ENCODE assay signal across 8 mouse cellular contexts in the genomic region with DNA sequence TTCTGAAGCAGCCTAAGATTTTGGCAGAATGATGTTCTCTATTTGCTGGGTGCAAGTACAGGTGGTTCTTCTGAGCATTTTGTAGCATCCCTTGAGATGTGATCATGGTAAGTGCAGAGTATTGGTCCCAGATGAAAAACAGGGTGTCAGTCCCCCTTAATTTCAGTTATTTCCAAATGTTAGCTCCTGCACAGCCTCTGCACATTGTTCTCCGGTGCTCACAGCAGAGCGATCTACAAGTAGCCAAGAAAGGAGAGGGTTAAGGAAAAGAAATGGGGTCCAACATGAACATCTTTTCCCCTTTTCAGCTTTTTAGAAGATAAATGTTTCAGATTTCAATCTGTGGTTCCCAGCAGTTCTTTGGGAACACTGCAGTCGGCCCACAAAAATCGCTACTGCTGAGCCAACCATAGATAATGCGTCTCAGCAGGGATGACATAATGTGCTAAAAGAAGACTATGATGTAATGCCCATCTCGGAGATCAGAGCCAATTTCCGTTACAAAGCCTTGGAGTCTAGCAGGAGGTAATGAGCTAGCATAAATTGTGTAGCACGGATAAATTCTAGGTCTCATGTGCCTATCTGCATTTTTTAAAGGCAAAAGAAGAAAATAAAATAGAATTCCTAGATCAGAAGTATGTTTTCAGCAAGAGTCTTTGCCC.
DNase-seq lines count a peak whose midpoint lies in the region; ATAC-seq and TF ChIP-seq lines count a peak whose summit lies in the region.

No protein-coding gene starts in this region.

- H3K9me3 ChIP-seq in hindbrain, postnatal 0 days (ENCODE audit: low read length) = no peaks in the 10 kb centered on the region
- no peaks in the 10 kb centered on the region for H3K9me3 ChIP-seq in lung, postnatal 0 days (ENCODE audit: low read length)

- no peak for TF ChIP-seq CTCF in kidney, adult 2 months (conservative IDR thresholded peaks at IDR 0.05; ENCODE audit: insufficient read depth, insufficient read length, low read depth, low read length)
- no peak for TF ChIP-seq CTCF in hindbrain, postnatal 0 days (IDR thresholded peaks at IDR 0.05; ENCODE audit: low read depth)
- TF ChIP-seq CTCF in lung, postnatal 0 days (IDR thresholded peaks at IDR 0.05) = no peak

- no peaks in the 10 kb centered on the region for H3K36me3 ChIP-seq in kidney, adult 2 months (ENCODE audit: control insufficient read depth, insufficient read depth, low read length)
- no peaks in the 10 kb centered on the region for H3K36me3 ChIP-seq in hindbrain, postnatal 0 days (ENCODE audit: insufficient read depth, low read length)
- no peaks in the 10 kb centered on the region for H3K36me3 ChIP-seq in lung, postnatal 0 days (ENCODE audit: insufficient read depth, low read length)

- no peak for TF ChIP-seq POLR2A in kidney, adult 2 months (IDR thresholded peaks at IDR 0.05; ENCODE audit: low read depth, low read length)

- peaks cover 8% of the 10 kb centered on the region; the same call in 1 of the 2 replicates for H3K4me1 ChIP-seq in kidney, adult 2 months (ENCODE audit: control insufficient read depth, insufficient read depth, low read length)
- peaks cover 12% of the 10 kb centered on the region for H3K4me1 ChIP-seq in hindbrain, postnatal 0 days (ENCODE audit: insufficient read depth, low read length)
- H3K4me1 ChIP-seq in lung, postnatal 0 days (ENCODE audit: insufficient read depth, low read depth, low read length) = 0 out of 2 replicates have a peak, but pooled peaks cover 4% of the 10 kb centered on the region

- no peaks in the 10 kb centered on the region for H3K27me3 ChIP-seq in kidney, adult 2 months (replicated peaks; ENCODE audit: control insufficient read depth, insufficient read depth, low read length)
- H3K27me3 ChIP-seq in hindbrain, postnatal 0 days (ENCODE audit: insufficient read depth, low read length) = no peaks in the 10 kb centered on the region
- H3K27me3 ChIP-seq in lung, postnatal 0 days (replicated peaks; ENCODE audit: insufficient read depth, low read length) = no peaks in the 10 kb centered on the region

- DNase-seq in kidney, adult 2 months = peak; percentile 37
- no peak for DNase-seq in kidney, postnatal 10 days
- DNase-seq in cerebellum, adult 18-20 months = peak; percentile 80
- DNase-seq in gastrocnemius, postnatal 14 days = peak; percentile 24
- peak; percentile 93 for DNase-seq in hindbrain, postnatal 0 days (ENCODE audit: low spot score)
- DNase-seq in lung, postnatal 0 days (ENCODE audit: low spot score) = peak; percentile 59
- DNase-seq in skeletal muscle tissue, adult 2 months (ENCODE audit: low read depth, low spot score) = peak; percentile 84

- no peak overlapping the region for H3K4me3 ChIP-seq in kidney, adult 2 months (ENCODE audit: insufficient read depth, low read depth, low read length)
- H3K4me3 ChIP-seq in hindbrain, postnatal 0 days (ENCODE audit: low read length) = no peak overlapping the region
- no peak overlapping the region for H3K4me3 ChIP-seq in lung, postnatal 0 days (ENCODE audit: low read depth, low read length)

- TF ChIP-seq EP300 in lung, postnatal 0 days (IDR thresholded peaks at IDR 0.05) = no peak

- intact Hi-C loops in gastrocnemius, postnatal 14 days (cut with DNase I; ENCODE audit: low total_unique reads) = no loop called here

- H3K9ac ChIP-seq in hindbrain, postnatal 0 days (replicated peaks; ENCODE audit: low read length) = no peak overlapping the region
- no peak overlapping the region for H3K9ac ChIP-seq in lung, postnatal 0 days (replicated peaks; ENCODE audit: low read depth)

- H3K27ac ChIP-seq in kidney, adult 2 months (ENCODE audit: insufficient read depth, low read depth, low read length) = peak overlapping the region; percentile 73; the same call in 1 of the 2 replicates
- H3K27ac ChIP-seq in hindbrain, postnatal 0 days = peak overlapping the region; percentile 82
- H3K27ac ChIP-seq in lung, postnatal 0 days (ENCODE audit: low read length) = no peak overlapping the region

- WGBS in kidney, adult 2 months = 42% methylated on average over 8 of the region's 8 CpGs
- 8% methylated on average over 8 of the region's 8 CpGs for WGBS in hindbrain, postnatal 0 days
- 42% methylated on average over 8 of the region's 8 CpGs for WGBS in lung, postnatal 0 days

- peak; percentile 96 for ATAC-seq in hindbrain, postnatal 0 days
- peak; percentile 75 for ATAC-seq in lung, postnatal 0 days
- ATAC-seq in megakaryocyte progenitor cell, adult 5-6 weeks (replicated peaks; ENCODE audit: poor library complexity) = no peak

- H3K4me2 ChIP-seq in hindbrain, postnatal 0 days (ENCODE audit: low read depth, low read length) = peak overlapping the region; percentile 40; the same call in 1 of the 2 replicates
- H3K4me2 ChIP-seq in lung, postnatal 0 days (replicated peaks; ENCODE audit: low read depth, low read length) = no peak overlapping the region
